Mouse (Mus musculus): ENCODE measurements at regions not wholly inside any gene's neighbourhood (a gene's known extent, or its start where the extent isn't known, plus 50 kb on each side); places are given as distances from the start of the nearest gene placed in this dataset.

- no peak for TF ChIP-seq CTCF (IDR thresholded peaks at IDR 0.05; ENCODE audit: low read depth, low read length)
- no peak for TF ChIP-seq GATA1 (IDR thresholded peaks at IDR 0.05; ENCODE audit: borderline replicate concordance, low read length)
- no peak for TF ChIP-seq TAL1 (conservative IDR thresholded peaks at IDR 0.05; ENCODE audit: low read depth, low read length)
- no peak for TF ChIP-seq POLR2AphosphoS5 (IDR thresholded peaks at IDR 0.05; ENCODE audit: insufficient replicate concordance, low read depth, low read length)
- no peak for TF ChIP-seq GATA2 (IDR thresholded peaks at IDR 0.05; ENCODE audit: borderline replicate concordance, low read depth, low read length)
Measured at GRCm38 (mm10) chr9:41604916-41605315, 443.4 kb upstream of the Ubash3b start.

All from G1E (cell line).